Mouse (Mus musculus): ENCODE data around the gene Dpy19l1. TPM values are rescaled to one million over a fixed set of nuclear protein-coding genes. Genes with fewer than 3 reads are reported as not detected.

Dpy19l1 gene
- polyA plus RNA-seq, 1 experiment from 2014 or later, result 8.3 TPM

DNA sequence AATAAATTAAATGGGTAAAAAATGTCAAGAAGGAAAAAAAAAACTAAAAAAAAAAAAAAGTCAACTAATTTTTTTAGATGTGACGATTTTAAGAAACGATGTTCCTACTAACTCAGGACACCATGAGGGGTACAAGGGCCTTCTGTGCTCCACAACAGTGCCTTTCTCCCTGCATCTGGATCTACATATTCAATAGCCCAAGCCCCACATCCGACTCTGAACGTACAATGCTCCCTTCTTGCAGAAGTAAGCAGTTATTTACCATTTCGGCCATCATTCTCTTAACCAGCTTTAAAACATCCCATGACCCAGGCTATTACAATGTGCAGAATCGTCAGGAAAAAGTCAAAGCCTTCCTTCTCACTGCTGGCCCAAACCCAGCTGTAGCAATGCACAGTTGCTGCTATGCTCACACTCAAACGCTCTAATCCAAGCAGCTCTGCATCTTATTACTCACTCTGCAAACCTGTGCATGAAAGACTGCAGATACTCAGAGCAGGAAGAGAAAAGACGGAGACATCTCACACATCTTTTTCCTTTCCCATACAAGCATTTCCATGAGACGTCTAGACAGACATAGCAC lies 41.5 kb downstream of the Dpy19l1 start:
- H3K27me3 ChIP-seq, result no peaks in the 10 kb centered on the region
- no peak overlapping the region for H3K27ac ChIP-seq
- no peak overlapping the region for H3K9ac ChIP-seq (replicated peaks)
- H3K36me3 ChIP-seq, result peaks cover 8% of the 10 kb centered on the region; the same call in 1 of the 2 replicates
- WGBS, result 83% methylated on average over 9 of the region's 9 CpGs
- H3K9me3 ChIP-seq, result no peaks in the 10 kb centered on the region
- 0 out of 2 replicates have a peak, but pooled peaks have one; percentile 24 for ATAC-seq
- H3K4me2 ChIP-seq (replicated peaks), result no peak overlapping the region
- no peak overlapping the region for H3K4me3 ChIP-seq (replicated peaks)
- H3K4me1 ChIP-seq (replicated peaks), result no peaks in the 10 kb centered on the region

GRCm38 (mm10) chr9:24453833-24454232 lies 49.1 kb downstream of the Dpy19l1 start:
- no peaks in the 10 kb centered on the region for H3K9me3 ChIP-seq
- H3K36me3 ChIP-seq, result no peaks in the 10 kb centered on the region
- H3K4me3 ChIP-seq (replicated peaks), result no peak overlapping the region
- H3K4me1 ChIP-seq (replicated peaks), result no peaks in the 10 kb centered on the region
- no peaks in the 10 kb centered on the region for H3K27me3 ChIP-seq
- H3K4me2 ChIP-seq (replicated peaks), result no peak overlapping the region
- H3K27ac ChIP-seq, result no peak overlapping the region
- no peak overlapping the region for H3K9ac ChIP-seq (replicated peaks)
- 93% methylated on average over 12 of the region's 12 CpGs for WGBS
- ATAC-seq, result no peak

- 93% methylated on average over 3 of the region's 3 CpGs for WGBS
- Histone ChIP-seq H3K9me3 (no peaks in the 10 kb centered on the region), H3K27ac (no peak overlapping the region), H3K27me3 (no peaks in the 10 kb centered on the region), H3K9ac (replicated peaks) (no peak overlapping the region), H3K36me3 (0 out of 2 replicates have a peak, but pooled peaks cover 4% of the 10 kb centered on the region), H3K4me2 (replicated peaks) (no peak overlapping the region), H3K4me3 (replicated peaks) (no peak overlapping the region), H3K4me1 (replicated peaks) (no peaks in the 10 kb centered on the region)
- no peak for ATAC-seq
Measured at GRCm38 (mm10) chr9:24450976-24451375, 52.0 kb downstream of the Dpy19l1 start.

GRCm38 (mm10) chr9:24450524-24450923 lies 52.4 kb downstream of the Dpy19l1 start:
- Histone ChIP-seq H3K27me3 (no peaks in the 10 kb centered on the region), H3K36me3 (0 out of 2 replicates have a peak, but pooled peaks cover 4% of the 10 kb centered on the region), H3K4me1 (replicated peaks) (no peaks in the 10 kb centered on the region), H3K9ac (replicated peaks) (no peak overlapping the region), H3K4me2 (replicated peaks) (no peak overlapping the region), H3K27ac (no peak overlapping the region), H3K4me3 (replicated peaks) (no peak overlapping the region), H3K9me3 (no peaks in the 10 kb centered on the region)
- ATAC-seq, result no peak
- WGBS, result 87% methylated on average over 7 of the region's 7 CpGs

DNA sequence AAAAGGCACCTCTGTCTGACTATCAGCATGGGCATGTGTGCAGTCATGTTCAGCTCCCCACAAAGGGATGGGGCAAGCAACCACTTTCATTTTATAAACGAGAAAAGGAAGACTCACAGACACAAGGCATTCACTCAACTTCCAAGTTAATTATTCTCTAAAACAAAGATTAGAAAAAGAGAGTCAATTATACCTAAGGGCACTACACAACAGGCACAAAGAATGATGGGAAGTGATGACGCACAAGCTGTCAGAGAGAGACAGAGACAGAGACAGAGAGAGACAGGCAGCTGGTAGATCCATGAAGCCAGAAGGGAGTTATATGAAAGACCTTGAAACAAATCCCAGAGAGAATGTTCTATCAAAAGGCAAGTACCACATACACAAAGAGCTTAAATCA lies 68.0 kb downstream of the Dpy19l1 start:
- 74% methylated on average over 2 of the region's 2 CpGs for WGBS
- ATAC-seq, result no peak

GRCm38 (mm10) chr9:24429721-24430120 lies 73.2 kb downstream of the Dpy19l1 start:
- no peaks in the 10 kb centered on the region for H3K4me1 ChIP-seq (replicated peaks)
- H3K9ac ChIP-seq (replicated peaks), result no peak overlapping the region
- H3K36me3 ChIP-seq, result peaks cover 3% of the 10 kb centered on the region; the same call in 1 of the 2 replicates
- H3K27ac ChIP-seq, result no peak overlapping the region
- no peak for ATAC-seq
- H3K27me3 ChIP-seq, result no peaks in the 10 kb centered on the region
- H3K4me2 ChIP-seq (replicated peaks), result no peak overlapping the region
- H3K9me3 ChIP-seq, result no peaks in the 10 kb centered on the region
- no peak overlapping the region for H3K4me3 ChIP-seq (replicated peaks)

More for the DNA sequence above, 68.0 kb downstream of the Dpy19l1 start:
- H3K4me1 ChIP-seq (replicated peaks), result no peaks in the 10 kb centered on the region
- no peaks in the 10 kb centered on the region for H3K36me3 ChIP-seq
- H3K27me3 ChIP-seq, result no peaks in the 10 kb centered on the region
- H3K4me2 ChIP-seq (replicated peaks), result no peak overlapping the region
- H3K27ac ChIP-seq, result no peak overlapping the region
- H3K9ac ChIP-seq (replicated peaks), result no peak overlapping the region
- no peak overlapping the region for H3K4me3 ChIP-seq (replicated peaks)
- H3K9me3 ChIP-seq, result no peaks in the 10 kb centered on the region

DNA sequence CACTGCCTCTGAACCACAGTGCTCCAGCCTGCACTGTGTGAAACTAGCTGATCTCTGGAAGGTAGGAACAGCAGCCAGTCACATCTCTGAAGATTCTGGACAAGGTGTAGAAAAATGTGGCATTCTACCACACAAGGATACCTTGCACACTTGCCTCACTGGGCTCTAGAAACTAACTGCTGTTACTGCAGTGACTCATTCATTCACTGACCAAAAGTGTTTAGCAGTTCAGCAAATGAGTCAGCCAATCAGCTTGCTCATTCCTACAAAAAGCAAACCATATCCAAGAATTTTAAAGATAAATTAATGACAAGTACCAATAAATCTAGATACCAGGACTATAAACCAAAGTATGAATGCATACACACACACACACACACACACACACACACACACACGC lies 77.3 kb downstream of the Dpy19l1 start:
- 100% methylated on average over 1 of the region's 1 CpGs for WGBS
- Histone ChIP-seq H3K27ac (no peak overlapping the region), H3K9me3 (no peaks in the 10 kb centered on the region), H3K9ac (replicated peaks) (no peak overlapping the region), H3K4me2 (replicated peaks) (no peak overlapping the region), H3K36me3 (peaks cover 3% of the 10 kb centered on the region; the same call in 1 of the 2 replicates), H3K4me3 (replicated peaks) (no peak overlapping the region), H3K27me3 (no peaks in the 10 kb centered on the region), H3K4me1 (replicated peaks) (no peaks in the 10 kb centered on the region)
- ATAC-seq, result no peak

DNA sequence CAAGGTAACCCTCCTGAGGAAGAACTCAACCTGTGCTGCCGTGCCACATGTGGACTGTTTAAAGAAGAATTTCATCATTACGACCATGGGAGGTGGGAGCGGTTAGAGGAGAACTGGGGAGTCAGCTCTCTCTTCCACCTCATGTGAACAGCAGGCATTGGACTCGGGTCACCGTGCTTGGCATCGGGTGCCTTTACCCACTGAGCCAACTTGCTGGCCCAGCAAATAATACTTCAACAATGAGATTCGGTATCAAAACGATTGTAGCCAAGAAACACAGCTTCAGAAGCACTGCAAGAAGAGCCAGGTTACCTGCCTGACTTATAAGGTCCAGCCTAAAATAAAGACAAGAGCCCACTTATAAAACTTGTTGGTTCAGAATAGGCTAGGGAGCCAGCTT lies 79.7 kb downstream of the Dpy19l1 start:
- no peaks in the 10 kb centered on the region for H3K4me1 ChIP-seq (replicated peaks)
- H3K9ac ChIP-seq (replicated peaks), result no peak overlapping the region
- no peak overlapping the region for H3K4me3 ChIP-seq (replicated peaks)
- H3K36me3 ChIP-seq, result peaks cover 14% of the 10 kb centered on the region
- WGBS, result 96% methylated on average over 8 of the region's 8 CpGs
- no peak overlapping the region for H3K4me2 ChIP-seq (replicated peaks)
- no peaks in the 10 kb centered on the region for H3K27me3 ChIP-seq
- no peak overlapping the region for H3K27ac ChIP-seq
- ATAC-seq, result no peak
- no peaks in the 10 kb centered on the region for H3K9me3 ChIP-seq

- Histone ChIP-seq H3K9ac (replicated peaks) (no peak overlapping the region), H3K4me1 (replicated peaks) (no peaks in the 10 kb centered on the region), H3K9me3 (no peaks in the 10 kb centered on the region), H3K27me3 (no peaks in the 10 kb centered on the region), H3K27ac (no peak overlapping the region), H3K4me2 (replicated peaks) (no peak overlapping the region), H3K36me3 (peaks cover 14% of the 10 kb centered on the region), H3K4me3 (replicated peaks) (no peak overlapping the region)
- ATAC-seq, result no peak
- 79% methylated on average over 1 of the region's 1 CpGs for WGBS
Measured at GRCm38 (mm10) chr9:24421888-24422287, 81.1 kb downstream of the Dpy19l1 start.

DNA sequence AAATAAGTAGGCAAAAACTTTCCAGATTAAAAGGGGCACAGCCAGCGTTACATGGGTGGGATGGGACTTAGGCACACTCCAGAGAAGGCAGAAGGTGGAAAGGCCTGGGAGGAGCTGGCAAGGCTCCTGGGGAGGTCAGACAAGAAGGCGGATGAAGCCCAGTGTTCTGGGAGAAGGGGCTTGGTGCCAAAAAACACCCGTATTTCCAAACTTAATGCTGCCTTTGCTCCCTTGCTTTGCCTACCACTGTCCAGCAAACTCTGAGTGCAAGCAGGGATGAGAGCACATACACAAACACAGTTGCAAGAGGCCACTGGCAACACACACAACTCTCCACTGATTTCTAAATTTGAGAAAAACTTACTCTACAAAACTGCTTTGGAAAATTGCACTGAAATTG lies 81.7 kb downstream of the Dpy19l1 start:
- Histone ChIP-seq H3K9ac (replicated peaks) (no peak overlapping the region), H3K9me3 (no peaks in the 10 kb centered on the region), H3K4me2 (replicated peaks) (no peak overlapping the region), H3K4me3 (replicated peaks) (no peak overlapping the region), H3K36me3 (peaks cover 14% of the 10 kb centered on the region), H3K27me3 (no peaks in the 10 kb centered on the region), H3K4me1 (replicated peaks) (no peaks in the 10 kb centered on the region), H3K27ac (no peak overlapping the region)
- WGBS, result 89% methylated on average over 3 of the region's 3 CpGs
- no peak for ATAC-seq

DNA sequence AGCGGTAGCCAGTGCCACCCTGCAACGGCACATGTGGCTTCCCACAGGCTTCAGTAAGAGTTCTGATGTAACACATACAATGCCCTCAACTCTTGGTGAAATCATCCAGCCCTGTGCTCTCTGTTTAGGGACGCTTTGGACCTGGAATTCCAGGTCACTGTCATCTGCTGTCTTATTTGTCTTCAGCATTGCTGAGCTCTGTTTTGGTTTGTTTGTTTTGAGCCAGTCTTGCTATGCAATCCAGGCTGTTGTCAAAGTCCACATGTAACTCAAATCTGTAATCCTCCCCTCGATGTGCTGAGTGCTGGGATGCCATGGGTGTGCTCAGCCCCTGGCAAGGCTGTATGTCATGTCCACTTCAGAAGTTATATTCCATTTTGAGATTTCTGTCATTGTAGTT lies 82.8 kb downstream of the Dpy19l1 start:
- Histone ChIP-seq H3K4me1 (replicated peaks) (no peaks in the 10 kb centered on the region), H3K9me3 (no peaks in the 10 kb centered on the region), H3K9ac (replicated peaks) (no peak overlapping the region), H3K27ac (no peak overlapping the region), H3K27me3 (no peaks in the 10 kb centered on the region), H3K4me2 (replicated peaks) (no peak overlapping the region), H3K4me3 (replicated peaks) (no peak overlapping the region), H3K36me3 (peaks cover 11% of the 10 kb centered on the region)
- WGBS, result 95% methylated on average over 4 of the region's 4 CpGs
- ATAC-seq, result no peak

- 93% methylated on average over 5 of the region's 5 CpGs for WGBS
- Histone ChIP-seq H3K27ac (no peak overlapping the region), H3K9me3 (no peaks in the 10 kb centered on the region), H3K9ac (replicated peaks) (no peak overlapping the region), H3K36me3 (peaks cover 16% of the 10 kb centered on the region), H3K27me3 (no peaks in the 10 kb centered on the region), H3K4me2 (replicated peaks) (no peak overlapping the region), H3K4me1 (replicated peaks) (no peaks in the 10 kb centered on the region), H3K4me3 (replicated peaks) (no peak overlapping the region)
- no peak for ATAC-seq
Measured at GRCm38 (mm10) chr9:24418281-24418680, 84.7 kb downstream of the Dpy19l1 start.

DNA sequence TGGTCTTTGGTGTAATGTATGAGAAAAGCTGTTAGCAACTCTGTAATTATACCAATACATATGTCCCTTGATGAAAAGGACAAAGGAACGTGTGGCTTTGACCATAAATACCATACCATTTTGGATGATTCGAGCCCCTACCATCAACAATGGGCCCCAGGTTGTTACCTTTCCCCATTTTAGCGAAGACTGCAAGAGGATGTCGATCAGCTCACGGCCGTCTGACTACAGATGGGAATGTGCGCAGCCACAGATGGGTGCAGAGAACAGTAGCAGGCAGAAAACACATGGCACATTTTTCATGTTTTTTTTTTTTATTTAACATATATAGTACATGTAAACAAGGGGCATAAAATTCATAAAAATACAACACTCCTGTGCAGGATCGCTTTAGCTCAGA lies 91.5 kb downstream of the Dpy19l1 start:
- ATAC-seq, result no peak
- H3K36me3 ChIP-seq, result peaks cover 8% of the 10 kb centered on the region
- no peak overlapping the region for H3K4me2 ChIP-seq (replicated peaks)
- H3K9me3 ChIP-seq, result no peaks in the 10 kb centered on the region
- no peak overlapping the region for H3K9ac ChIP-seq (replicated peaks)
- no peaks in the 10 kb centered on the region for H3K4me1 ChIP-seq (replicated peaks)
- H3K27ac ChIP-seq, result no peak overlapping the region
- H3K27me3 ChIP-seq, result no peaks in the 10 kb centered on the region
- no peak overlapping the region for H3K4me3 ChIP-seq (replicated peaks)
- WGBS, result 96% methylated on average over 8 of the region's 8 CpGs
